Mouse (Mus musculus) gastrocnemius, postnatal 4 days (tissue): Measurements from ENCODE around the gene Rflnb. TPM values are rescaled to one million over a fixed set of nuclear protein-coding genes. Genes with fewer than 3 reads are reported as not detected.

Source experiments
- DNase-seq, 2 experiments: peaks; one replicate each; pipeline ENCODE4 v3.0.0; 2021 to 2022; ENCODE audit warnings: low spot score in 2 of 2, mixed read lengths in 2 of 2
- total RNA-seq, 2 experiments: library from RNA; stranded (reverse); gene quantifications; 2 replicates each; pipeline ENCODE4 v1.2.3; 2021

The Rflnb gene
- total RNA-seq, 2 experiments from 2014 or later, result 50.1 to 59.2 TPM

DNA sequence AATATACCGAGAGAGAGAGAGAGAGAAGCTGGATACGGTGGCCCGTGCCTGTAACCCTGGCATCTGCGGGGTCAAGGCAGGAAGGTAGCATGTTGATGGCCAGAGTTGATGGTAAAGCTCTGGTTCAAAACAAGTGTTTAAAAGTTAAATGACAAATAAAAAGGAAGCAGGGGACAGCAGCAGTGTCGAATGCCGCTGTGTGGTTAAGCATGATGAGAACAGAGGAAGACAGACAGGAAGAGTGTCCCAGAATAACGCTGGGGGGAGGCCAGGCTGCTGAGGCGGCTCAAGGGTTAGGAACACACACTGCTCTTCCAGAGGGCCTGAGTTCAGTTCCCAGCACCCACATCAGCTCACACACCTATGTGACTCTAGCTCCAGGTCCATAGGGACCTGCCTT, 35.1 kb downstream of the Rflnb start:
- no peak for DNase-seq

DNA sequence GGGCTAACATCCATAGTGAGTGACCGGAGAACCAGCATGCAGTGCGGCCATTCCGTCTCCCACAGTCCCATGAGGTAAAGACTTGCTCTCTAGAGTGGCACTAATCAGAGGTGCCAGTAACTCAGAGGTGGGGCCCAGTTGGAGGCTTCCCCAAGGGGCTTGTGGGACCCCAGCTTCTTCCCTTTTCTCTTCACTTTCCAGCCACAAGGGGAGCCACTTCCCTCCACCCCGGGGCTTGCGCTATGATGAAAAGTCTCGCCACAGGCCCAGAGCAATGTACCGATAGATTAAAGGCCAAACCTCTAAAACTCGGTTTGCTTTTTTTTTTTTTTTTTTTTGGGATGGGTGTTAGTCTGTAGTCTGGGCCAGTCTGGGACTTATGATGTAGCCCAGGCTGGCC, 35.7 kb downstream of the Rflnb start:
- DNase-seq, result no peak

- no peak for DNase-seq
Measured at GRCm38 (mm10) chr11:75990965-75991835, 36.4 kb downstream of the Rflnb start.

- no peak for DNase-seq
Measured at GRCm38 (mm10) chr11:75985948-75986347, 41.6 kb downstream of the Rflnb start.

DNA sequence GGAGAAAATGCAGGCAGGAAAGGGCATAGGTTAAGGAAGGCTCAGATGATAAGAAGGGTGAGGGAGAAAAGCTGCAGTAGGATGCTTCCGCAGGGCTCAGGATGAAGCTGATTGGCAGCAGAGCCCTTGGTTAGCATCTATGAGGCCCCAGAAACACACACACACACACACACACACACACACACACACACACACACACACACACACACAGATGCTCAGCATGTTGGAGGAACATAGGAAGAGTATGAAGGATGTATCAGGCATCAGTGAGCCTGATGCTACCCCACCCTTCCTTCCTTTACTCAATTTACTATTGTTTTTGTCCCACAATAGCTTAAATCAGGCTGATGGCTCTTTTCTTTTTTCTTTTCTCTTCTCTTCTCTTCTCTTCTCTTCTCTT, 43.0 kb downstream of the Rflnb start:
- no peak for DNase-seq

DNA sequence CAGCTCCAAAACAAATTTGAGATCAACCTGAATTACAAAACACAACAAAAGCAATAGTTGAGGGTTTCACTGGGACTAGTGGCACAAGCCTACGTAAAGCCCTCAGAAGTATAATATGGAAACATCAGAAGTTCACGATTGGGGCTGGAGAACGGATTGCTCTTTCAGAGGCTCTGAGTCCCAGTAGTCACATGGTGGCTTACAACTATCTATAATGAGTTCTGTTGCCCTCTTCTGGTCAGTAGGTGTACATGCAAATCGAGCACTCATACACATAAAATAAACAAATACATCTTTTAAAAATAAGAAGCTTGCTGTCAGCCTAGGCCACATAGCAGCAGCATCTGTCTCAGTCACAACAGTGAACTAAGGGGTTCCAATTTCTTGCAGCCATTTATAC, 44.4 kb downstream of the Rflnb start:
- DNase-seq, result no peak

- no peak for DNase-seq
Measured at GRCm38 (mm10) chr11:75980413-75980812, 47.2 kb downstream of the Rflnb start.

DNA sequence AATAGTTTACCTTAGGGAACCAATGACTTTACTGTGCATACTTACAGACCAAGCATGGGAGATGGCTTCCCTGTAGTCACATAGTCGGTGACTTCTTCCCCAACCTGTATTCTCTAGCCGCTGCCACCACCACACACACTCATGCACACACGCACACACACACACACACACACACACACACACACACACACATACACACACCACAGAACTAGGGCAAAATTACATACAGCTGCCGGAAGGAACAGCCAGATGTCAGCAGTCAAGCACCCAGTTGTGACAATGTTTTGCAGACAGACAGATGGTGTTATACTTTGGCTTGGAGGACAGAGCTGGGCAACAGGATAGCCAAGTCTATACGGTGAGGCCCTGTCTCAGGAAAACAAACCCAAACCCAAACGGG, 49.5 kb downstream of the Rflnb start:
- DNase-seq, result no peak

DNA sequence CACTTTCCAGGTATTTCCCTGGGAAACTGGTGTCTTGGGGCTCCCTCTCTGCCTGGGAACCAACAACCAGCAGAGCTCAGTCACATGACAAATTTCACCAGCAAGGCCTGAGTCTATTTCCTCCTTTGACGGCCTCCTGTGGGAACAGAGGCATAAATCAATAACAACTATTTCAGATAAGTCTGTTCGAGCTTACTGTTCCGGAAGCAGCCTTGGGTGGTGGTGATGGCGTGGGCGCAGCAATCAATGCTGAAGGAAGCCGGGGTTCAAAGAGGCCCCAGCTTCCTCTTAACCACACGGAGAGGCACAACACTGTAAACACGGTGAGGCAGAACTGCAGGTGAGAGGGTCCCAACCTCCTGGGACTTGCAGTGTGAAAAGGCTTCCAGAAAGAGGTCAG, 50.8 kb downstream of the Rflnb start:
- DNase-seq, result no peak

DNA sequence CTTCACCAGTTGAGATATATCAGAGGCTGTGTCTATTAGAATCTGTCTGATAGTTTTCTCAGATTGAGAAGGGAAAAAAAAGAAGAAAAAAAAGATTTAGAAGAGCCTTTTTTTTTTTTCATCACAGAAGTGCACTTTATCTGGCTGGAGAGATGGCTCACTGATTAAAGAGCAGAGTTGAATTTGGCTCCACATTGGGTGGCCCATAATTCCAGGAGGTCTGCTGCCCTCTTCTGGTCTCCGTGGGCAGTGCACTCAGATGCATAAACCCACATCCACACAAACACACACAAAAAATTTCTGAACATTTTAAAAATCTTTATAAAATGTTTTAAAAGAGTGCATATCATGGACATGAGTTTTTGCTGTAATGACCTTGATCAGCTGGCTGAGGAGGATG, 53.6 kb downstream of the Rflnb start:
- no peak for DNase-seq

DNA sequence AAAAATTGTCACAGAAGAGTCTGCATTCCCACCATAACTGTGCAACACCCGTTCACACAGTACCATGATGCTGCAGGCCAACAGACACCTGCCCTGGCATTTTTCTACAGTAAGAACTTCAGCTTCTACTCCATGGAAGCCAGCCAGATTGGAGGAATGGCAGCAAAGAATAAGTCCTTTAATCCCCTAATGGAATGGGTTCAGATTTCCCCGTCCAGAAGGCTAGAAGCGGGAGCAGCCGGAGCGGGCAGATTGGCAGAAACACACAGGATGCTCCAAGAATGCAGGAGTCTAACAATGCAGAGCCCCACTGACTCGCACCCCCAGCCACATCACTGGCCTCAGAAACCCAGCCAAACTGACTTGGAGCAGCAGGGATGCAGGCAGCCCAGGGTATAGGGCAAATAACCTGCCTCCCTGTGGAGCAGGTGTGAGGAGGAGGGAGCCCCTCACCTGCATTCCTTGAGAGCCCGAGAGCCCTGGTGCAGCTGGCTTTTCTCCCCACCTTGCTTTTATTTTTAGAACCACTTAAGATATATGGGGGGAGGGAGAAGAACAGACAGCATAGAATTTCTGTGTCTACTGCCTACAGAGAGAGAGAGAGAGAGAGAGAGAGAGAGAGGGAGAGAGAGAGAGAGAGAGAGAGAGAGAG, 54.5 kb downstream of the Rflnb start:
- DNase-seq, result no peak

DNA sequence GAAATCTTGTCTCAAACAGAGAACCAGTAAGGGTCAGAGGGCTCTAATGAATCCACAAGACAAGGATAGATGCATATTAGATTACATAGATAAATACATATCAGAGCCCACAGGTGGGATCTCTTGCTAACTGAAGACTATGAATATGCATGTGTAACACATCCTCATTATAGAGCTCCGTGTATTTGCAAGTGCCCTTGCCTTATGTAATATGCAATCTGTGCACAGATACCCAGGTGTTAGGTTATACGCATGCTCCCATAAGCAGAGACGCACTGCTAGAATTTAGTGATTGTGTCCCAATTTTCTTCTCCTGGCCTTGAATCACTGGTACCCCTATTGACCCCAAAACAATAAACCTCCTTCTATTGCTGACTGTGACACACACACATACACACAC, 55.4 kb downstream of the Rflnb start:
- DNase-seq, result no peak

- DNase-seq, result no peak
Measured at GRCm38 (mm10) chr11:75970629-75971028, 57.0 kb downstream of the Rflnb start.

Other genes starting within 250 kb of the Rflnb start
- 1 to 10 TPM; 1.1 to 1.6 TPM for gene Doc2b, start 231.7 kb downstream of the Rflnb start, total RNA-seq
- 1 to 10 TPM; 5.4 to 7.6 TPM for gene Rph3al, start 89.4 kb downstream of the Rflnb start, total RNA-seq
- not detected for gene 1700016K19Rik, start 27.9 kb downstream of the Rflnb start, total RNA-seq
- gene Vps53, start 151.9 kb upstream of the Rflnb start, total RNA-seq, result 10 to 100 TPM; 30.2 to 33.7 TPM
- gene Fam57a, start 151.9 kb upstream of the Rflnb start, total RNA-seq, result 10 to 100 TPM in 1 of 2 experiments, 1 to 10 TPM in 1; 9.8 to 12.1 TPM
- not detected for gene Dbil5, start 189.8 kb upstream of the Rflnb start, total RNA-seq
- 1 to 10 TPM; 3.5 to 5.2 TPM for gene Gemin4, start 189.9 kb upstream of the Rflnb start, total RNA-seq
- 10 to 100 TPM; 12.9 to 14.8 TPM for gene Mrm3, start 215.9 kb upstream of the Rflnb start, total RNA-seq
- gene Glod4, start 215.9 kb upstream of the Rflnb start, total RNA-seq, result 10 to 100 TPM; 51.7 to 55.4 TPM